Mouse (Mus musculus) G1E (cell line): ENCODE results near the gene Tspan9. TPM values are rescaled to one million over a fixed set of nuclear protein-coding genes. Genes with fewer than 3 reads are reported as not detected.

Experiments used
- ATAC-seq: 2 replicates; pipeline ENCODE4 v1.8.0; 2016; ENCODE audit warnings: mild to moderate bottlenecking; ENCODE audit not compliant: insufficient number of reproducible peaks, poor library complexity, low FRiP score, severe bottlenecking; ENCODE audit errors: extremely low read depth
- DNase-seq: peaks from one replicate; pipeline ENCODE4 v3.0.0; 2012; ENCODE audit warnings: low spot score
- H3K27me3 ChIP-seq: 2 replicates; pipeline ENCODE4 v1.6.1; 2012; ENCODE audit warnings: mild to moderate bottlenecking, low read length, inconsistent platforms; ENCODE audit not compliant: insufficient read depth
- H3K36me3 ChIP-seq: replicated peaks from 2 replicates; pipeline ENCODE3; 2012; ENCODE audit warnings: mild to moderate bottlenecking, inconsistent platforms
- H3K4me1 ChIP-seq: 2 replicates; pipeline ENCODE4 v1.6.1; 2012; ENCODE audit warnings: low read depth, low read length, inconsistent platforms, mixed read lengths; ENCODE audit not compliant: insufficient read depth
- H3K4me3 ChIP-seq: 2 replicates; pipeline ENCODE4 v1.5.1; 2012; ENCODE audit warnings: low read depth, mild to moderate bottlenecking, inconsistent platforms, low read length, moderate library complexity, mixed read lengths
- H3K9me3 ChIP-seq: replicated peaks from 2 replicates; pipeline ENCODE4 v1.6.1; 2012; ENCODE audit warnings: inconsistent platforms
- CTCF ChIP-seq: IDR thresholded peaks from 2 replicates; pipeline ENCODE4 v1.5.1; 2012; ENCODE audit warnings: low read depth, low read length, inconsistent platforms, mixed read lengths
- GATA1 ChIP-seq: IDR thresholded peaks from 2 replicates; pipeline ENCODE4 v1.6.1; 2012; ENCODE audit warnings: borderline replicate concordance, low read length, inconsistent platforms, mixed read lengths
- GATA2 ChIP-seq: IDR thresholded peaks from 2 replicates; pipeline ENCODE4 v1.6.1; 2012; ENCODE audit warnings: low read depth, low read length, inconsistent platforms, borderline replicate concordance
- POLR2AphosphoS5 ChIP-seq: IDR thresholded peaks from 2 replicates; pipeline ENCODE4 v1.6.1; 2012; ENCODE audit warnings: low read depth, low read length, inconsistent platforms; ENCODE audit not compliant: insufficient replicate concordance
- TAL1 ChIP-seq: conservative IDR thresholded peaks from 2 replicates; pipeline ENCODE4 v1.6.1; 2012; ENCODE audit warnings: low read depth, low read length, inconsistent platforms, mixed read lengths
- polyA plus RNA-seq: library from polyadenylated mRNA; stranded (reverse); fragments of >175 nt; gene quantifications from 2 replicates; pipeline ENCODE4 v1.2.3, GENCODE M21; 2012
- total RNA-seq, 2 experiments: library from RNA; stranded (forward) in 1 of 2; stranded (reverse) in 1 of 2; fragments of 200-1000 nt in 1 of 2; fragments of >200 nt in 1 of 2; fragmentation: Nextera tagmentation in 1 of 2; gene quantifications; 2 replicates each; pipeline ENCODE4 v1.2.3; 2014 to 2017

The Tspan9 gene
- total and polyA plus RNA-seq, 3 experiments, result 0.16 TPM; not detected in 2

DNA sequence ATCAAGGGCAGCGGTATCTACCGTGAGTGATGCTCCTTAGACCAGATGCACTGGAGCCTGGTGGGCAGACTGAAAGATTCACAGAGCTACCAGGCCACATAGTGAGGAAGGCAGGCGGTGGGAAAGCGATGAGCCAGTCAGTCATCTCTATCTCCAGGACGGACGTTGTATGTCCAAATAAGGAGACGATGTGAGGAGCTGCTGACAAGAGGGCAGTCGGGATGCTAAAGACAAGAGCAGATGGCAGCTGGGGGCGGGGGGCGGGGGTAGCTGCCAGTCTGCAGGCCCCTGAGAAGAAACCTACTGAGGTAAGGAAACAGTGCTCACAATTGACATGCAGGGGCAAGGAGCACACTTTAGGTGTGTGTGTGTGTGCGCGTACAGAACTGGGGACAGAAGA is 22.6 kb downstream of the Tspan9 start:
- TF ChIP-seq POLR2AphosphoS5, result no peak
- no peak for TF ChIP-seq CTCF
- no peak for TF ChIP-seq TAL1
- TF ChIP-seq GATA1, result no peak
- TF ChIP-seq GATA2, result no peak
- Histone ChIP-seq H3K4me1 (no peaks in the 10 kb centered on the region), H3K4me3 (no peak overlapping the region), H3K27me3 (no peaks in the 10 kb centered on the region), H3K36me3 (no peaks in the 10 kb centered on the region), H3K9me3 (peaks cover 96% of the 10 kb centered on the region)
- no peak for ATAC-seq
- DNase-seq, result no peak

DNA sequence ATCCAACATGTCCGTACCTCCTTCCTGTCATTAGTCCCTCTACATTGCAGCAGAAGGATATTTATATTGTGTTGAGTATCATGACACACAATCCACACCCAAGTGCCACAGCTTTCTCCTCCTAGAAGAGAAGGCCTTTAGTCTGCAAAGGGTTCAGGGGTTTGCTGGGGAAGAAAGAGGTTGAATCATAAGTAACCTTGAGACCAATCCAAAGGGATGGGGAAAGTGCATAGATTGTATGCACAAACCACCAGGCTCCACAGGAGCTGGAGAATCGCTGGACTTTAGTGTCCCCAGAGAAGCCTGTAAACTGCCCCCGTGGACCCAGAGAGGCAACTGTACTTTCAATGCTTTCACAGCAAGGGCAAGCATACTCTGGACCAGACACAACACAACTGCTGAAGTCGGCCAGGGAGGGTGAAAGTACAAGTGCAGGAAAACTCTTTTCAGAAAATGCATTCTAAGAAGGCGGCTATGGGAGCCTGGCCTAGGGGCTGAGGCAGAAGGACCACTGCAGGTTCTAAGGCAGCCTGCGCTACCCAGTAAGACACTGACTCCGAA is 24.6 kb downstream of the Tspan9 start:
- no peaks in the 10 kb centered on the region for H3K4me1 ChIP-seq
- TF ChIP-seq TAL1 (no peak), POLR2AphosphoS5 (no peak), GATA1 (no peak), GATA2 (no peak), CTCF (no peak)

DNA sequence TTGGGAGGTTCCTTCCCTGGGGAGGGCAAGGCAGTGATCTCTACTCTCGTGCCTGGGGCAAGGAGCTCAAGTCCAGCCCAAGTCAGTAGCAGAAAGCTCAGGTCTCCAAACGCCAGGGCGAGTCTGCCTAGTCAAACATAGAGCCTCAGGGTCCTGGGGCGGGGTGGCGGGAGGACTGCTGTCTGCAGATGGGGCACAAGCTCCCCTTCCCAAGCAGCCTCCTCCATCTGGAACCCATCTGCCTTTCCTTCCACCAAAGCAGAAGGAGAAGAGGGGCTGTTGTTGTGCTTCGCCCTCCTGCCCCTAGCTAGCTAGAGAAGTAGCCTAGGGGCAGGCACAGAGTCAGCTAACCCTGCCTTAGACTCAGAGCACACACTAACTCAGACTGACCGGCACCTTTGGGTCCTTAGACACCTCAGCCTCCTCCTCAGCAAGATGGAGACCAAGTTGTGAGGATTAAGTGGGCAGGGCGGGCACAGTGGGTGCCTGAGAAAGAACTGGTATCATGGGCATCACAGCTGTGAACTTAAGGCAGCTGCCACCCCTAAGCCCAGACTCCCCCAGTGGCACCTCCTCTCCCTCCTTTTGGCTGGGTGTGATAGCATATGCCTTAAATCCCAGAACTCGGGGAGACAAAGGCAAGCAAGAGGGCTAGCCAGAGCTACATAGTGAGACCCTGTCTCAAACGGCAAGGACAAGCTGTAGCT is 26.4 kb downstream of the Tspan9 start:
- no peak for ATAC-seq

More for the DNA sequence above, 24.6 kb downstream of the Tspan9 start:
- no peak for DNase-seq
- Histone ChIP-seq H3K36me3 (no peaks in the 10 kb centered on the region), H3K4me3 (no peak overlapping the region), H3K27me3 (no peaks in the 10 kb centered on the region), H3K9me3 (peaks cover 95% of the 10 kb centered on the region)
- ATAC-seq, result no peak

GRCm38 (mm10) chr6:128116344-128116743 is 27.1 kb downstream of the Tspan9 start:
- Histone ChIP-seq H3K27me3 (no peaks in the 10 kb centered on the region), H3K4me3 (no peak overlapping the region), H3K4me1 (no peaks in the 10 kb centered on the region), H3K36me3 (no peaks in the 10 kb centered on the region), H3K9me3 (peaks cover 89% of the 10 kb centered on the region)
- no peak for DNase-seq
- TF ChIP-seq TAL1, result no peak
- no peak for TF ChIP-seq GATA1
- ATAC-seq, result no peak

More for the DNA sequence above, 26.4 kb downstream of the Tspan9 start:
- Histone ChIP-seq H3K36me3 (no peaks in the 10 kb centered on the region), H3K9me3 (peaks cover 89% of the 10 kb centered on the region), H3K4me1 (no peaks in the 10 kb centered on the region), H3K4me3 (no peak overlapping the region), H3K27me3 (no peaks in the 10 kb centered on the region)
- DNase-seq, result no peak
- TF ChIP-seq TAL1 (no peak), POLR2AphosphoS5 (no peak), CTCF (no peak), GATA2 (no peak)

- Histone ChIP-seq H3K27me3 (no peaks in the 10 kb centered on the region), H3K4me3 (no peak overlapping the region), H3K9me3 (peaks cover 81% of the 10 kb centered on the region), H3K36me3 (no peaks in the 10 kb centered on the region), H3K4me1 (no peaks in the 10 kb centered on the region)
- no peak for TF ChIP-seq TAL1
- TF ChIP-seq GATA2, result no peak
- TF ChIP-seq GATA1, result no peak
- no peak for TF ChIP-seq POLR2AphosphoS5
- TF ChIP-seq CTCF, result no peak
- ATAC-seq (no peak), DNase-seq (no peak)
These were observed 28.3 kb downstream of the Tspan9 start for GRCm38 (mm10) chr6:128115121-128115520.

GRCm38 (mm10) chr6:128112605-128113004 is 30.8 kb downstream of the Tspan9 start:
- no peak overlapping the region for H3K4me3 ChIP-seq
- no peak for TF ChIP-seq POLR2AphosphoS5
- no peak for TF ChIP-seq GATA2
- TF ChIP-seq TAL1, result no peak
- H3K9me3 ChIP-seq, result peaks cover 70% of the 10 kb centered on the region
- no peaks in the 10 kb centered on the region for H3K27me3 ChIP-seq
- DNase-seq (no peak), ATAC-seq (no peak)
- H3K4me1 ChIP-seq, result no peaks in the 10 kb centered on the region
- H3K36me3 ChIP-seq, result no peaks in the 10 kb centered on the region
